Mouse (Mus musculus) small intestine, adult 2 months (tissue): ENCODE measurements around the gene Dact2. TPM values are rescaled to one million over a fixed set of nuclear protein-coding genes. Genes with fewer than 3 reads are reported as not detected.

Source experiments
- H3K27ac ChIP-seq: fragments of 200-500 bp; 2 replicates; pipeline ENCODE4 v1.5.1; 2012; ENCODE audit warnings: low read depth, low read length, control low read depth, inconsistent platforms; ENCODE audit not compliant: insufficient read depth
- H3K27me3 ChIP-seq: fragments of 200-500 bp; 2 replicates; pipeline ENCODE4 v1.6.1; 2012; ENCODE audit warnings: mild to moderate bottlenecking, moderate library complexity, low read length, inconsistent platforms; ENCODE audit not compliant: control insufficient read depth, insufficient read depth
- H3K36me3 ChIP-seq: fragments of 200-500 bp; 2 replicates; pipeline ENCODE4 v1.6.1; 2012; ENCODE audit warnings: mild to moderate bottlenecking, low read length, control low read depth, inconsistent platforms; ENCODE audit not compliant: control insufficient read depth, insufficient read depth
- H3K4me1 ChIP-seq: fragments of 200-500 bp; 2 replicates; pipeline ENCODE4 v1.6.1; 2012; ENCODE audit warnings: low read length, inconsistent platforms, mixed read lengths; ENCODE audit not compliant: control insufficient read depth, insufficient read depth, insufficient read length
- H3K4me3 ChIP-seq: fragments of 200-500 bp; 2 replicates; pipeline ENCODE4 v1.5.1; 2012; ENCODE audit warnings: low read depth, mild to moderate bottlenecking, control low read depth, inconsistent platforms, low read length, moderate library complexity
- CTCF ChIP-seq: fragments of 200-500 bp; IDR thresholded peaks from 2 replicates; pipeline ENCODE4 v1.5.1; 2012; ENCODE audit warnings: low read depth, mild to moderate bottlenecking, control low read depth, inconsistent platforms, low read length, moderate library complexity, mixed read lengths; ENCODE audit not compliant: insufficient replicate concordance, insufficient read length; ENCODE audit errors: extremely low read depth
- POLR2A ChIP-seq: fragments of 200-500 bp; IDR thresholded peaks from 2 replicates; pipeline ENCODE4 v1.6.1; 2012; ENCODE audit warnings: low read depth, mild to moderate bottlenecking, control low read depth, inconsistent platforms, low read length, moderate library complexity
- WGBS: fragments of 180-500 bp; shearing (Covaris S2); methylation state at CpG from one replicate; pipeline ENCODE4 v1.1.7; 2018; 5-methylcytosine and 5-hydroxymethylcytosine counted together
- polyA plus RNA-seq: library from polyadenylated mRNA; depleted of rRNA; stranded (reverse); fragments of >200 nt; gene quantifications from 2 replicates; pipeline ENCODE4 v1.2.3, GENCODE M21; 2012

Dact2 gene
- polyA plus RNA-seq, 1 experiment = 43.8 TPM

DNA sequence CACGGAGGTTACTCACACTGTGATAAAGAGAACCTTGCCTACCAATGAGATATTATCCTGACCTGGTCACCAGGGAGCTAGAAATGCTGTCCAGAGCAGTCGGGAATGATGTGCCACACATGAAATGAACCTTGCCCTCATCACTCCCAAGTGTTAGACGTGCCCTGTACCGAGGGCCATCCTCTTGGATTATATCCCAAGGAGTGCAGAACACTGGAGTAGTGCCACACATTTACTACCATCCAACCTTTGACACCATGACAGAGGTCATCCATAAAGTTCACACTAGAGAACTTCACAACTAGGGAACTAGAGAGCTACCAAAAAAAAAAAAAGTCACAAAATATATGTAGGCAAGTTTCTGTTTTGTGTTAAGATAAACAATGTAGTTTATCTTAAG lies 24.3 kb upstream of the Dact2 start:
- TF ChIP-seq POLR2A (no peak), CTCF (no peak)
- Histone ChIP-seq H3K4me3 (no peak overlapping the region), H3K4me1 (peaks cover 17% of the 10 kb centered on the region; the same call in 1 of the 2 replicates), H3K36me3 (no peaks in the 10 kb centered on the region), H3K27ac (peak overlapping the region; percentile 91), H3K27me3 (no peaks in the 10 kb centered on the region)
- 34% methylated on average over 4 of the region's 4 CpGs for WGBS

DNA sequence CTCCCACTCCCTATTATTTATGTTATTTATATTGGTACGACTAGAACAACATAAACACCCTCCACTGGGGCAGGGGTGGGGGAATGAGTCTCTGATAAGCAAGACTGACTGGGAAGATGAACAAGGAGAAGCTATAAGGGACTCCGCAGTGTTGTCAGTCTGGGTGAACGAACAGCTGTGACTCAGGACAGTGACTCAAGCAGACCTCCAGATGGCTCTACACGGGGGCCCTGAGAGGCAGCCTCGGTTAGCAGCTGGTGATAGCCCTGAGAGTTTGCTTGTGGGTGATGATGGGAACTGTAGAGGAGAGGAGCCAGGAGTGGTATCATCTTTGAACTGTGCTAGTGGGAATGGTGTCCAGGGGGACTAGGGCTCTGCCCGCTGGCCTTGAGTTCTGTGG lies 23.5 kb upstream of the Dact2 start:
- no peak for TF ChIP-seq CTCF
- TF ChIP-seq POLR2A = no peak
- Histone ChIP-seq H3K27ac (peak overlapping the region; percentile 91), H3K36me3 (no peaks in the 10 kb centered on the region), H3K4me3 (peak overlapping the region; percentile 41), H3K4me1 (peaks cover 17% of the 10 kb centered on the region; the same call in 1 of the 2 replicates), H3K27me3 (no peaks in the 10 kb centered on the region)
- WGBS = 12% methylated on average over 6 of the region's 6 CpGs

DNA sequence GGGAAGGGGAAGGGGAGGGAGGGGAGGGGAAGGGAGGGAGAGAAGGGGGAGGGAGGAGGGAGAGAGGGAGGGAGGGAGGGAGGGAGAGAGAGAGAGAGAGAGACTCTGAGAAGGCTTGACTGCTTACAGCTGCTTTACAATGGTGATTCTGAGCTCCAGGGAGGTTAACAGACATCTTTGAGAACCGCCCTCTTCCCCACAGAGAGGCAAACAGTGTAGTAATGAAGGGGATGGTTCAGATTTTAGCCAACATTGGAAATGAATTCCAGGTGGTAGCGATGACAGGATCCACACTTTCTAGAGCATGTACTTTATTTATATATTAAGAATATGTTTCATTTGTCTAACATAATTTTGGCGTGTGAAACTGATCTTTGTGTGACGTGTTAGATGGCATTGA lies 22.7 kb upstream of the Dact2 start:
- peaks cover 17% of the 10 kb centered on the region; the same call in 1 of the 2 replicates for H3K4me1 ChIP-seq
- WGBS = 29% methylated on average over 4 of the region's 4 CpGs
- H3K36me3 ChIP-seq = no peaks in the 10 kb centered on the region
- no peak for TF ChIP-seq CTCF
- no peak for TF ChIP-seq POLR2A
- H3K27me3 ChIP-seq = no peaks in the 10 kb centered on the region
- H3K4me3 ChIP-seq = peak overlapping the region; percentile 59
- peak overlapping the region; percentile 84 for H3K27ac ChIP-seq

DNA sequence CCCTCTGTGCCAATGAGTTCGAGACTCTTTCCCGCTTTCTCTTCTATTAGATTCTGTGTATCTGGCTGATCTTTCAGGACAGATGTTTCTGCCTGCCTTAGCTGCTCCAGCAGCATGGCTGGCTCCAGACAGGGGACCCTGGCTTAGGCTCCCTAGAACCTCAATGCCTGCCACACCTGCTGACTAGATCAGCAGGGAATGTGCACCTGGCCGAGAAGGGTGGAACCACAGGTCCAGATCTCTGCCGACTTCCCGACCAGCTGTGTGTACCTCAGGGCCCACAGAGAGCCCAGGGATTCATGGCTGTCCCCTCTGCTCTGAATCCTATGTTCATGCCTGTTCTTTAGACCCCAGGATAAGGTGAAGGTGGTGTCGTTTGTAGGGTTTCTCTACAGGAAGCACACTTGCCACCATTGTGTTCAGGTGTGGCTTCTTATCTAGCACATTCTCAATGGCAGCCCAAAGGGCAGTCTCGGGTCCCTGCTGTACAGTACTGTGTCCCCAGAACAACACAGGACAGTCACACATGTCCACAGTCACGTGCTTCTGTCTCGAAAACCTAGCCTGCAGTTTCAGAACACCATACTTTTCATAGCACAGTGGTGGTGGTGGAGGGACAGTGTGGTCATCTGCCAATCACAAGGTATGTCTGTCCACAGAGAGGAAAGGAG lies 22.0 kb upstream of the Dact2 start:
- Histone ChIP-seq H3K4me1 (peaks cover 14% of the 10 kb centered on the region; the same call in 1 of the 2 replicates), H3K27me3 (no peaks in the 10 kb centered on the region), H3K36me3 (no peaks in the 10 kb centered on the region), H3K27ac (peak overlapping the region; percentile 91), H3K4me3 (peak overlapping the region; percentile 45; the same call in 1 of the 2 replicates)
- no peak; the same call in 1 of the 2 replicates for TF ChIP-seq POLR2A
- WGBS = 26% methylated on average over 9 of the region's 9 CpGs

DNA sequence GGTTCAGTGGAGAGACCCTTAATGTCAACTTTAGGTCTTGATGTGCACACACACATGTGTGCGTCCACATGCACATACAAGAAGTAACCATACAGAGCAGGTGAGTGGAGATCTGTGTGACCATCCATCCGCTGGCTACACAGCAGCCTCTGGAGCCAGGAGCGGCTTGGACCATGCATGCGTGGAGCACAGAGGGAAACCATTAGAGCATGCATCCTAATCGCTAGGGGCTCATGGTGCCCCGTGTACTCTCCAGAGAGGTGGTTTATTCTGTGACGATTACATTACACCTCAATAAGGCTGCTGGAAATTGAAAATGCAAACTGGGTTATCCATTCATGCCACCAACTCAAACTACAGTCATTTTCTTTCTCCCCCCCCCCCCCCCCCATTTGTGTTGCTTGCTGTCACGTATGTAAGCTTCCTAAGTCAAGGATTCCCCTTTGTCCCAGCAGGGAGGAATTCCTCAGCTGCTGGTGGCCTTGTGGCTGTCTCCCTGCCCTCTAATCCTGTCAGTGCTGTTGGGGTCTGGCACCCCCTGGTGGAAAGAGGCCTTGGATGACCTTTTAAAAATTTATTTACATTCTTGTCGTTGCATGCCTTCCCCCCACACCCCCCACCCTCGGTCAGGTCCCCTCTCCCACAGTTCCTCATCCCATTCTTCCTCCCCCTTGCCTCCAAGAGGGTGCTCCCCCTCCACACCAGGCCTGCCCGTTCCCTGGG lies 17.9 kb upstream of the Dact2 start:
- no peaks in the 10 kb centered on the region for H3K36me3 ChIP-seq

DNA sequence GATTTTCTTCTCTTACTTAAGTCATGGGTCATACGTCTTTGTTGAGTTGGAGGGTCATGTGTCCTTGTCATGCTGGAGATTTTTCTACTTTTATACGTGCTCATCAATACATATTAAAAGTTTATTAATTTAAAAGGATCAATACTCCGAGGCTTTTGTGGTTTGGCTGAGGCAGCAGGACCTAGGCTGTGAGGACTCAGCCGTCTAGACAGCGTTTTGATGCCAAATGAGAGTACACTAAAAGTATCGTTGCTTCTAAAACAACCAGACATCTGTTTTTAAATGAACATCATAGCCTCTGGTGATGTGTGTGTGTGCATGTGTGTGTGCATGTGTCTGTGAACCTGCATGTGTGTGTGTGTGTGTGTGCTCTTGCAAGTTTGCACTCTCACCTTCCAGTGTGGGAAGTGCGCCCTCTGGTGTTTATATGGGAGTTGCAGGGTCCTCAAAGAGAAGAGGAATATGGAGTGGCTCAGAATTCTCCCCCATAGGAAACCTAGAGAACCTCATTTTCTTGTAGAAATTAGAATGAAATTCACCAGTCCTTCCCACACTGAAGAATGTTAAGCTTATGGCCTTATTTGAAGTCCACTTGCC lies 16.6 kb upstream of the Dact2 start:
- 57% methylated on average over 7 of the region's 7 CpGs for WGBS
- Histone ChIP-seq H3K36me3 (no peaks in the 10 kb centered on the region), H3K27me3 (no peaks in the 10 kb centered on the region), H3K27ac (no peak overlapping the region), H3K4me3 (no peak overlapping the region), H3K4me1 (no peaks in the 10 kb centered on the region)
- peak; percentile 63; the same call in 1 of the 2 replicates for TF ChIP-seq CTCF
- no peak for TF ChIP-seq POLR2A

More for the DNA sequence above, 17.9 kb upstream of the Dact2 start:
- Histone ChIP-seq H3K4me3 (no peak overlapping the region), H3K27me3 (no peaks in the 10 kb centered on the region), H3K27ac (no peak overlapping the region), H3K4me1 (no peaks in the 10 kb centered on the region; the same call in 1 of the 2 replicates)
- TF ChIP-seq CTCF (no peak), POLR2A (no peak)
- WGBS = 61% methylated on average over 11 of the region's 11 CpGs

DNA sequence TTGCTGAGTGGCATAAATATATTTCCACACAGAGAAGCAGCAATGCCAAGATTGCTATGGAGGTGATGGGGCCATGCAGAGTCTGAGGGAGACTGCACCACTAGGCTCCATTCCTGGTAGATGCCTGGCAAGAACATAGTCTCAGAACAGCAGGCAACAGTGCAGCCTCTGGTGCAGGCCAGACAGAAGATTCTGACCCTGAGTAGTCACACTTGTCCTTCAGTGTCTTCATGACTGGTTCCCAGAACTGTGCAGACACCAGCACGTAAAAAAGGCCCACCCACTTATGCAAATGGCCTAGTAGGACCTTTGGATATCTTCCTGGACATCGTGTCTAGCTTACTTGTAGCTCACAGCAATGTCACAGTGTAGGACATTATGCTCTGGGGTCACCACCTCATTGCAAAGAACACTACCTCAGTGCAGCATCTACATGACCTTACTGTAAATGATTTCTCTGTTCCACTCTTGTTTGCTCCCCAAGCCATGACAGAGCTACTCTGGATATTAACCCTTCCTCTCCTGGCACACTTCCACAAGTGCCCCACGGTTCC lies 9.9 kb upstream of the Dact2 start:
- Histone ChIP-seq H3K27me3 (no peaks in the 10 kb centered on the region), H3K4me3 (no peak overlapping the region), H3K36me3 (no peaks in the 10 kb centered on the region), H3K27ac (no peak overlapping the region), H3K4me1 (no peaks in the 10 kb centered on the region)
- TF ChIP-seq POLR2A (no peak), CTCF (no peak)
- WGBS = 41% methylated on average over 3 of the region's 3 CpGs
